In genomic region chr4:131784034-131784433, GRCm38 (mm10) we compare ENCODE assay signal across 8 mouse cellular contexts. TPM values are rescaled to one million over a fixed set of nuclear protein-coding genes. Genes with fewer than 3 reads are reported as not detected.
DNase-seq lines count a peak whose midpoint lies in the region; ATAC-seq and TF ChIP-seq lines count a peak whose summit lies in the region.

No protein-coding gene starts in this region.

- no peak overlapping the region for H3K9ac ChIP-seq in forebrain, embryonic 14.5 days (ENCODE audit: low read length)
- no peak overlapping the region for H3K9ac ChIP-seq in forebrain, embryonic 12.5 days
- H3K9ac ChIP-seq in hindbrain, postnatal 0 days (replicated peaks; ENCODE audit: low read length), result no peak overlapping the region
- H3K9ac ChIP-seq in lung, postnatal 0 days (replicated peaks; ENCODE audit: low read depth), result no peak overlapping the region

- H3K36me3 ChIP-seq in forebrain, embryonic 14.5 days (ENCODE audit: control insufficient read depth, insufficient read depth, low read length), result peaks cover 15% of the 10 kb centered on the region; the same call in 1 of the 2 replicates
- H3K36me3 ChIP-seq in forebrain, embryonic 12.5 days (replicated peaks), result peaks cover 32% of the 10 kb centered on the region
- H3K36me3 ChIP-seq in hindbrain, postnatal 0 days (ENCODE audit: insufficient read depth, low read length), result no peaks in the 10 kb centered on the region
- H3K36me3 ChIP-seq in lung, postnatal 0 days (ENCODE audit: insufficient read depth, low read length), result no peaks in the 10 kb centered on the region

- TF ChIP-seq CTCF in hindbrain, postnatal 0 days (IDR thresholded peaks at IDR 0.05; ENCODE audit: low read depth), result peak; percentile 79
- TF ChIP-seq CTCF in lung, postnatal 0 days (IDR thresholded peaks at IDR 0.05), result peak; percentile 81

- WGBS in forebrain, embryonic 14.5 days, result 20% methylated on average over 9 of the region's 9 CpGs
- WGBS in forebrain, embryonic 12.5 days, result 20% methylated on average over 9 of the region's 9 CpGs
- WGBS in hindbrain, postnatal 0 days, result 18% methylated on average over 9 of the region's 9 CpGs
- 21% methylated on average over 9 of the region's 9 CpGs for WGBS in lung, postnatal 0 days

- H3K4me2 ChIP-seq in forebrain, embryonic 14.5 days (ENCODE audit: low read length), result no peak overlapping the region
- H3K4me2 ChIP-seq in forebrain, embryonic 12.5 days, result no peak overlapping the region
- H3K4me2 ChIP-seq in hindbrain, postnatal 0 days (ENCODE audit: low read depth, low read length), result no peak overlapping the region
- H3K4me2 ChIP-seq in lung, postnatal 0 days (replicated peaks; ENCODE audit: low read depth, low read length), result no peak overlapping the region

- H3K4me1 ChIP-seq in forebrain, embryonic 14.5 days (ENCODE audit: control insufficient read depth, insufficient read depth, low read length), result no peaks in the 10 kb centered on the region
- 0 out of 2 replicates have a peak, but pooled peaks cover 7% of the 10 kb centered on the region for H3K4me1 ChIP-seq in forebrain, embryonic 12.5 days
- H3K4me1 ChIP-seq in hindbrain, postnatal 0 days (ENCODE audit: insufficient read depth, low read length), result 0 out of 2 replicates have a peak, but pooled peaks cover 5% of the 10 kb centered on the region
- H3K4me1 ChIP-seq in lung, postnatal 0 days (ENCODE audit: insufficient read depth, low read depth, low read length), result no peaks in the 10 kb centered on the region

- no peaks in the 10 kb centered on the region for H3K27me3 ChIP-seq in forebrain, embryonic 14.5 days (replicated peaks; ENCODE audit: control insufficient read depth, insufficient read depth, low read length)
- no peaks in the 10 kb centered on the region for H3K27me3 ChIP-seq in forebrain, embryonic 12.5 days
- H3K27me3 ChIP-seq in hindbrain, postnatal 0 days (ENCODE audit: insufficient read depth, low read length), result no peaks in the 10 kb centered on the region
- no peaks in the 10 kb centered on the region for H3K27me3 ChIP-seq in lung, postnatal 0 days (replicated peaks; ENCODE audit: insufficient read depth, low read length)

- no peak overlapping the region for H3K27ac ChIP-seq in forebrain, embryonic 14.5 days (ENCODE audit: low read depth, low read length)
- no peak overlapping the region for H3K27ac ChIP-seq in forebrain, embryonic 12.5 days
- H3K27ac ChIP-seq in hindbrain, postnatal 0 days, result no peak overlapping the region
- no peak overlapping the region for H3K27ac ChIP-seq in lung, postnatal 0 days (ENCODE audit: low read length)

- DNase-seq in forebrain, embryonic 14.5 days (ENCODE audit: low spot score), result peak; percentile 73
- DNase-seq in right cerebral cortex, adult 18-20 months, result peak; percentile 38
- DNase-seq in right cerebral cortex, postnatal 25 days, result no peak
- DNase-seq in c-Kit-positive CD71-positive TER-119-positive erythroid progenitor cells, embryonic 14.5 days (ENCODE audit: low spot score), result peak; percentile 66
- DNase-seq in hindbrain, postnatal 0 days (ENCODE audit: low spot score), result peak; percentile 77
- peak; percentile 64 for DNase-seq in lung, postnatal 0 days (ENCODE audit: low spot score)
- peak; percentile 32 for DNase-seq in thymus, postnatal 14 days

- TF ChIP-seq EP300 in lung, postnatal 0 days (IDR thresholded peaks at IDR 0.05), result no peak

- H3K4me3 ChIP-seq in forebrain, embryonic 14.5 days (ENCODE audit: low read depth, low read length), result no peak overlapping the region
- no peak overlapping the region for H3K4me3 ChIP-seq in forebrain, embryonic 12.5 days (replicated peaks)
- no peak overlapping the region for H3K4me3 ChIP-seq in hindbrain, postnatal 0 days (ENCODE audit: low read length)
- H3K4me3 ChIP-seq in lung, postnatal 0 days (ENCODE audit: low read depth, low read length), result no peak overlapping the region

- no peaks in the 10 kb centered on the region for H3K9me3 ChIP-seq in forebrain, embryonic 14.5 days (replicated peaks; ENCODE audit: control insufficient read depth, low read length)
- no peaks in the 10 kb centered on the region for H3K9me3 ChIP-seq in forebrain, embryonic 12.5 days
- no peaks in the 10 kb centered on the region for H3K9me3 ChIP-seq in hindbrain, postnatal 0 days (ENCODE audit: low read length)
- H3K9me3 ChIP-seq in lung, postnatal 0 days (ENCODE audit: low read length), result no peaks in the 10 kb centered on the region

- ATAC-seq in forebrain, embryonic 14.5 days, result no peak
- ATAC-seq in forebrain, embryonic 12.5 days (ENCODE audit: low FRiP score), result no peak
- no peak for ATAC-seq in hindbrain, postnatal 0 days
- ATAC-seq in lung, postnatal 0 days, result no peak

RNA-seq across cellular contexts. Expression of gene Ptpru, which starts 54.1 kb away (rescaled TPM):
- polyA plus RNA-seq in forebrain, embryonic 14.5 days (2014; fragmentation: Nextera tagmentation; extraction: Ambion mirVana), result 20.1 and 20.8 TPM in 2 replicates
- polyA plus RNA-seq in forebrain, embryonic 12.5 days (2016; fragmentation: Nextera tagmentation; extraction: Ambion mirVana), result 47.1 and 57.7 TPM in 2 replicates
- 31.2 and 35.9 TPM in 2 replicates for total RNA-seq in hindbrain, postnatal 0 days (2014; rRNA removed)
- 17.3 and 20.0 TPM in 2 replicates for polyA plus RNA-seq in hindbrain, postnatal 0 days (2015; fragmentation: Nextera tagmentation; extraction: Ambion mirVana)
- 8.5 and 9.3 TPM in 2 replicates for polyA plus RNA-seq in lung, postnatal 0 days (2015; fragmentation: Nextera tagmentation; extraction: Ambion mirVana)

RNA-seq across cellular contexts. Expression of gene Mecr, which starts 59.2 kb away (rescaled TPM):
- 33.7 and 35.7 TPM in 2 replicates for polyA plus RNA-seq in forebrain, embryonic 14.5 days (2014; fragmentation: Nextera tagmentation; extraction: Ambion mirVana)
- polyA plus RNA-seq in forebrain, embryonic 12.5 days (2016; fragmentation: Nextera tagmentation; extraction: Ambion mirVana), result 40.4 and 41.7 TPM in 2 replicates
- total RNA-seq in hindbrain, postnatal 0 days (2014; rRNA removed), result 21.5 and 30.8 TPM in 2 replicates
- 33.8 TPM in 2 replicates for polyA plus RNA-seq in hindbrain, postnatal 0 days (2015; fragmentation: Nextera tagmentation; extraction: Ambion mirVana)
- 20.6 and 21.2 TPM in 2 replicates for polyA plus RNA-seq in lung, postnatal 0 days (2015; fragmentation: Nextera tagmentation; extraction: Ambion mirVana)
